Mouse (Mus musculus): Measurements from ENCODE around the gene Gbp9. TPM values are rescaled to one million over a fixed set of nuclear protein-coding genes. Genes with fewer than 3 reads are reported as not detected.
"Not testable (repeated sequence)": the region's sequence is repeated elsewhere in the genome, so short reads cannot be mapped to it uniquely, and the experiment has no call there.

Gene Gbp9
- polyA plus RNA-seq, 2 experiments = 0.85 to 1.4 TPM

GRCm38 (mm10) chr5:105146447-105146846 lies 7.1 kb upstream of the Gbp9 start:
- no peak for ATAC-seq (ENCODE audit: insufficient read depth)
- H3K27ac ChIP-seq = no peak overlapping the region
- H3K27me3 ChIP-seq (ENCODE audit: control insufficient read depth, insufficient read depth, low read length) = no peaks in the 10 kb centered on the region
- H3K4me3 ChIP-seq (ENCODE audit: insufficient read depth in 1 of 2, low read depth in 2 of 2, low read length in 2 of 2) = no peak overlapping the region
- H3K36me3 ChIP-seq (replicated peaks; ENCODE audit: control insufficient read depth, insufficient read depth, low read depth) = no peaks in the 10 kb centered on the region
- no peak overlapping the region for H3K4me2 ChIP-seq (ENCODE audit: low read depth)
- DNase-seq (ENCODE audit: low read depth in 3 of 3, low spot score in 3 of 3) = no peak
- H3K9me3 ChIP-seq (ENCODE audit: control insufficient read depth, low read length) = no peaks in the 10 kb centered on the region
- H3K4me1 ChIP-seq (replicated peaks; ENCODE audit: control insufficient read depth in 2 of 2, insufficient read depth in 2 of 2, low read length in 1 of 2) = 0 out of 4 replicates have a peak, but pooled peaks cover 0 to 1% of the 10 kb centered on the region in 2 experiments
- no peak overlapping the region for H3K9ac ChIP-seq (replicated peaks)
- TF ChIP-seq EP300 (IDR thresholded peaks at IDR 0.05; ENCODE audit: low read depth) = no peak

GRCm38 (mm10) chr5:105145731-105146130 lies 6.4 kb upstream of the Gbp9 start:
- H3K4me2 ChIP-seq (ENCODE audit: low read depth); H3K27ac ChIP-seq; H3K9ac ChIP-seq (replicated peaks); H3K4me1 ChIP-seq (replicated peaks; ENCODE audit: control insufficient read depth in 2 of 2, insufficient read depth in 2 of 2, low read length in 1 of 2); H3K9me3 ChIP-seq (ENCODE audit: control insufficient read depth, low read length); H3K36me3 ChIP-seq (replicated peaks; ENCODE audit: control insufficient read depth, insufficient read depth, low read depth); H3K4me3 ChIP-seq (ENCODE audit: insufficient read depth in 1 of 2, low read depth in 2 of 2, low read length in 2 of 2); DNase-seq (ENCODE audit: low read depth in 3 of 3, low spot score in 3 of 3); H3K27me3 ChIP-seq (ENCODE audit: control insufficient read depth, insufficient read depth, low read length); ATAC-seq (ENCODE audit: insufficient read depth): not testable (repeated sequence)
- WGBS (ENCODE audit: insufficient replicate concordance) = 19% methylated on average over 3 of the region's 3 CpGs

- H3K27ac ChIP-seq; DNase-seq (ENCODE audit: low read depth in 3 of 3, low spot score in 3 of 3); H3K27me3 ChIP-seq (ENCODE audit: control insufficient read depth, insufficient read depth, low read length); ATAC-seq (ENCODE audit: insufficient read depth); H3K9me3 ChIP-seq (ENCODE audit: control insufficient read depth, low read length); H3K4me3 ChIP-seq (ENCODE audit: insufficient read depth in 1 of 2, low read depth in 2 of 2, low read length in 2 of 2); H3K9ac ChIP-seq (replicated peaks); H3K4me2 ChIP-seq (ENCODE audit: low read depth); H3K4me1 ChIP-seq (replicated peaks; ENCODE audit: control insufficient read depth in 2 of 2, insufficient read depth in 2 of 2, low read length in 1 of 2); H3K36me3 ChIP-seq (replicated peaks; ENCODE audit: control insufficient read depth, insufficient read depth, low read depth): not testable (repeated sequence)
- WGBS (ENCODE audit: insufficient replicate concordance) = 35% methylated on average over 2 of the region's 2 CpGs
These were observed 911 bp upstream of the Gbp9 start for GRCm38 (mm10) chr5:105140089-105140810.

- ATAC-seq (ENCODE audit: insufficient read depth) = no peak
- 57% methylated on average over 1 of the region's 1 CpGs for WGBS (ENCODE audit: insufficient replicate concordance)
- TF ChIP-seq CTCF (IDR thresholded peaks at IDR 0.05; ENCODE audit: low read depth) (no peak), EP300 (IDR thresholded peaks at IDR 0.05; ENCODE audit: low read depth) (no peak)
- Histone ChIP-seq H3K27ac (no peak overlapping the region), H3K9me3 (ENCODE audit: control insufficient read depth, low read length) (no peaks in the 10 kb centered on the region), H3K9ac (replicated peaks) (no peak overlapping the region), H3K4me1 (replicated peaks; ENCODE audit: control insufficient read depth in 2 of 2, insufficient read depth in 2 of 2, low read length in 1 of 2) (no peaks in the 10 kb centered on the region), H3K4me2 (ENCODE audit: low read depth) (no peak overlapping the region), H3K27me3 (ENCODE audit: control insufficient read depth, insufficient read depth, low read length) (no peaks in the 10 kb centered on the region), H3K36me3 (replicated peaks; ENCODE audit: control insufficient read depth, insufficient read depth, low read depth) (no peaks in the 10 kb centered on the region), H3K4me3 (ENCODE audit: insufficient read depth in 1 of 2, low read depth in 2 of 2, low read length in 2 of 2) (no peak overlapping the region)
- DNase-seq (ENCODE audit: low read depth in 3 of 3, low spot score in 3 of 3) = no peak
These were observed 433 bp downstream of the Gbp9 start for GRCm38 (mm10) chr5:105138906-105139305.

- H3K4me1 ChIP-seq (replicated peaks; ENCODE audit: control insufficient read depth in 2 of 2, insufficient read depth in 2 of 2, low read length in 1 of 2); H3K36me3 ChIP-seq (replicated peaks; ENCODE audit: control insufficient read depth, insufficient read depth, low read depth); ATAC-seq (ENCODE audit: insufficient read depth); H3K9me3 ChIP-seq (ENCODE audit: control insufficient read depth, low read length); H3K4me2 ChIP-seq (ENCODE audit: low read depth); DNase-seq (ENCODE audit: low read depth in 3 of 3, low spot score in 3 of 3); H3K27ac ChIP-seq; H3K9ac ChIP-seq (replicated peaks); H3K4me3 ChIP-seq (ENCODE audit: insufficient read depth in 1 of 2, low read depth in 2 of 2, low read length in 2 of 2); H3K27me3 ChIP-seq (ENCODE audit: control insufficient read depth, insufficient read depth, low read length): not testable (repeated sequence)
- WGBS (ENCODE audit: insufficient replicate concordance) = 11% methylated on average over 3 of the region's 3 CpGs
These were observed 2.5 kb downstream of the Gbp9 start for GRCm38 (mm10) chr5:105136706-105137304.

- not testable (repeated sequence) for H3K4me2 ChIP-seq (ENCODE audit: low read depth); ATAC-seq (ENCODE audit: insufficient read depth); H3K9me3 ChIP-seq (ENCODE audit: control insufficient read depth, low read length); H3K9ac ChIP-seq (replicated peaks); H3K4me1 ChIP-seq (replicated peaks; ENCODE audit: control insufficient read depth in 2 of 2, insufficient read depth in 2 of 2, low read length in 1 of 2); H3K36me3 ChIP-seq (replicated peaks; ENCODE audit: control insufficient read depth, insufficient read depth, low read depth); H3K4me3 ChIP-seq (ENCODE audit: insufficient read depth in 1 of 2, low read depth in 2 of 2, low read length in 2 of 2); H3K27ac ChIP-seq; H3K27me3 ChIP-seq (ENCODE audit: control insufficient read depth, insufficient read depth, low read length); DNase-seq (ENCODE audit: low read depth in 3 of 3, low spot score in 3 of 3)
- WGBS (ENCODE audit: insufficient replicate concordance) = 46% methylated on average over 6 of the region's 6 CpGs
These were observed 17.6 kb downstream of the Gbp9 start for GRCm38 (mm10) chr5:105121731-105122130.

Data from liver, embryonic 14.5 days (tissue).